Mouse (Mus musculus) lung, embryonic 15.5 days (tissue): Measurements from ENCODE around the gene Lrriq4. TPM values are rescaled to one million over a fixed set of nuclear protein-coding genes. Genes with fewer than 3 reads are reported as not detected.

Experiments
- ATAC-seq: fragments of 200-750 bp; cut with Nextera tagmentation; 2 replicates; pipeline ENCODE4 v1.8.0; 2017; ENCODE audit warnings: moderate number of reproducible peaks, borderline replicate concordance; ENCODE audit not compliant: low FRiP score, low TSS enrichment; ENCODE audit errors: extremely low read depth
- H3K27ac ChIP-seq: fragments of 300-500 bp; sonication (generic); 2 replicates; pipeline ENCODE4 v1.5.1; 2015; ENCODE audit warnings: moderate library complexity, mild to moderate bottlenecking, inconsistent platforms
- H3K27me3 ChIP-seq: fragments of 300-500 bp; sonication (generic); 2 replicates; pipeline ENCODE4 v1.6.1; 2015; ENCODE audit warnings: inconsistent platforms
- H3K36me3 ChIP-seq: fragments of 300-500 bp; sonication (generic); 2 replicates; pipeline ENCODE4 v1.6.1; 2015; ENCODE audit warnings: inconsistent platforms
- H3K4me1 ChIP-seq: fragments of 300-500 bp; sonication (generic); 2 replicates; pipeline ENCODE4 v1.6.1; 2015; ENCODE audit warnings: inconsistent platforms
- H3K4me2 ChIP-seq: fragments of 300-500 bp; sonication (generic); 2 replicates; pipeline ENCODE4 v1.6.1; 2015; ENCODE audit warnings: inconsistent platforms, mild to moderate bottlenecking, moderate library complexity
- H3K4me3 ChIP-seq: fragments of 300-500 bp; sonication (generic); 2 replicates; pipeline ENCODE4 v1.5.1; 2015; ENCODE audit warnings: mild to moderate bottlenecking, inconsistent platforms
- H3K9ac ChIP-seq: fragments of 300-500 bp; sonication (generic); 2 replicates; pipeline ENCODE4 v1.6.1; 2015; ENCODE audit warnings: inconsistent platforms
- H3K9me3 ChIP-seq: fragments of 300-500 bp; sonication (generic); 2 replicates; pipeline ENCODE4 v1.6.1; 2016; ENCODE audit warnings: inconsistent platforms
- WGBS: fragments of 180-500 bp; shearing (Covaris S2); methylation state at CpG from one replicate; pipeline ENCODE4 v1.1.7; 2015; 5-methylcytosine and 5-hydroxymethylcytosine counted together
- polyA plus RNA-seq: library from polyadenylated mRNA; unstranded; fragments of >200 nt; fragmentation: Nextera tagmentation; extraction: Ambion mirVana; gene quantifications from 2 replicates; pipeline ENCODE4 v1.2.1, GENCODE M21; 2015

Gene Lrriq4
- polyA plus RNA-seq: not detected in 2 replicates

- Histone ChIP-seq H3K9me3 (no peaks in the 10 kb centered on the region), H3K27me3 (peaks cover 5% of the 10 kb centered on the region; the same call in 1 of the 2 replicates), H3K4me3 (no peak within 1 kb of the TSS), H3K36me3 (no peaks in the 10 kb centered on the region), H3K4me2 (no peak within 1 kb of the TSS), H3K27ac (no peak within 1 kb of the TSS), H3K9ac (no peak within 1 kb of the TSS), H3K4me1 (peaks cover 7% of the 10 kb centered on the region; the same call in 1 of the 2 replicates)
- WGBS: 62% methylated on average over 2 of the region's 2 CpGs
- ATAC-seq: no peak
These were observed at the start of gene Lrriq4 for GRCm38 (mm10) chr3:30644207-30644606. Lrriq4 (plus strand) TSS chr3:30644507.

GRCm38 (mm10) chr3:30595111-30595832 is 49.0 kb upstream of the Lrriq4 start:
- no peaks in the 10 kb centered on the region; the same call in 1 of the 2 replicates for H3K27me3 ChIP-seq
- peak overlapping the region; percentile 83 for H3K4me2 ChIP-seq
- ATAC-seq: peak; percentile 62; the same call in 1 of the 2 replicates
- peak overlapping the region; percentile 68 for H3K4me3 ChIP-seq
- no peaks in the 10 kb centered on the region for H3K36me3 ChIP-seq
- H3K9me3 ChIP-seq: no peaks in the 10 kb centered on the region
- WGBS: under 1% methylated on average over 62 of the region's 62 CpGs
- H3K9ac ChIP-seq: peak overlapping the region; percentile 62
- no peak overlapping the region for H3K27ac ChIP-seq
- peaks cover 20% of the 10 kb centered on the region for H3K4me1 ChIP-seq

GRCm38 (mm10) chr3:30597271-30597670 is 47.0 kb upstream of the Lrriq4 start:
- 83% methylated on average over 7 of the region's 7 CpGs for WGBS
- no peak overlapping the region for H3K4me3 ChIP-seq
- H3K9ac ChIP-seq: no peak overlapping the region
- H3K27me3 ChIP-seq: no peaks in the 10 kb centered on the region; the same call in 1 of the 2 replicates
- H3K36me3 ChIP-seq: no peaks in the 10 kb centered on the region
- H3K9me3 ChIP-seq: no peaks in the 10 kb centered on the region
- no peak for ATAC-seq
- no peak overlapping the region for H3K27ac ChIP-seq
- no peak overlapping the region for H3K4me2 ChIP-seq
- peaks cover 20% of the 10 kb centered on the region for H3K4me1 ChIP-seq

GRCm38 (mm10) chr3:30599711-30600545 is 44.4 kb upstream of the Lrriq4 start, which contains the start of gene Actrt3:
Actrt3 (minus strand) TSS chr3:30599939.
- Histone ChIP-seq H3K4me3 (peak within 1 kb of the TSS; percentile 58), H3K36me3 (0 out of 2 replicates have a peak, but pooled peaks cover 4% of the 10 kb centered on the region), H3K9ac (0 out of 2 replicates have a peak within 1 kb of the TSS, but pooled peaks have one; percentile 8), H3K9me3 (no peaks in the 10 kb centered on the region), H3K4me1 (peaks cover 23% of the 10 kb centered on the region), H3K27ac (peak within 1 kb of the TSS; percentile 27; the same call in 1 of the 2 replicates), H3K4me2 (peak within 1 kb of the TSS; percentile 87), H3K27me3 (no peaks in the 10 kb centered on the region; the same call in 1 of the 2 replicates)
- no peak for ATAC-seq
- 1% methylated on average over 32 of the region's 32 CpGs for WGBS

- under 1% methylated on average over 14 of the region's 14 CpGs for WGBS
- H3K4me3 ChIP-seq: peak overlapping the region; percentile 58
- no peaks in the 10 kb centered on the region; the same call in 1 of the 2 replicates for H3K27me3 ChIP-seq
- 0 out of 2 replicates have a peak overlapping the region, but pooled peaks have one; percentile 8 for H3K9ac ChIP-seq
- H3K27ac ChIP-seq: peak overlapping the region; percentile 27; the same call in 1 of the 2 replicates
- H3K4me1 ChIP-seq: peaks cover 19% of the 10 kb centered on the region
- 0 out of 2 replicates have a peak, but pooled peaks have one; percentile 6 for ATAC-seq
- peaks cover 6% of the 10 kb centered on the region; the same call in 1 of the 2 replicates for H3K36me3 ChIP-seq
- H3K9me3 ChIP-seq: no peaks in the 10 kb centered on the region
- H3K4me2 ChIP-seq: peak overlapping the region; percentile 87
These were observed 43.6 kb upstream of the Lrriq4 start for GRCm38 (mm10) chr3:30600717-30601116.

GRCm38 (mm10) chr3:30601175-30601574 is 43.1 kb upstream of the Lrriq4 start:
- peaks cover 15% of the 10 kb centered on the region for H3K4me1 ChIP-seq
- no peak overlapping the region for H3K9ac ChIP-seq
- H3K27me3 ChIP-seq: no peaks in the 10 kb centered on the region; the same call in 1 of the 2 replicates
- no peaks in the 10 kb centered on the region for H3K9me3 ChIP-seq
- H3K27ac ChIP-seq: peak overlapping the region; percentile 62
- peak overlapping the region; percentile 58 for H3K4me3 ChIP-seq
- peaks cover 10% of the 10 kb centered on the region; the same call in 1 of the 2 replicates for H3K36me3 ChIP-seq
- peak overlapping the region; percentile 87 for H3K4me2 ChIP-seq
- ATAC-seq: peak; percentile 12; the same call in 1 of the 2 replicates
- WGBS: under 1% methylated on average over 17 of the region's 17 CpGs

GRCm38 (mm10) chr3:30601610-30602064 is 42.7 kb upstream of the Lrriq4 start:
- peak overlapping the region; percentile 58 for H3K4me3 ChIP-seq
- H3K4me2 ChIP-seq: peak overlapping the region; percentile 87
- WGBS: 1% methylated on average over 13 of the region's 13 CpGs
- peak overlapping the region; percentile 57; the same call in 1 of the 2 replicates for H3K9ac ChIP-seq
- ATAC-seq: no peak
- peak overlapping the region; percentile 91 for H3K27ac ChIP-seq
- H3K4me1 ChIP-seq: peaks cover 15% of the 10 kb centered on the region
- H3K9me3 ChIP-seq: no peaks in the 10 kb centered on the region
- peaks cover 10% of the 10 kb centered on the region; the same call in 1 of the 2 replicates for H3K36me3 ChIP-seq
- no peaks in the 10 kb centered on the region; the same call in 1 of the 2 replicates for H3K27me3 ChIP-seq

- Histone ChIP-seq H3K4me1 (peaks cover 15% of the 10 kb centered on the region), H3K27ac (peak within 1 kb of the TSS; percentile 91), H3K9ac (peak within 1 kb of the TSS; percentile 57), H3K27me3 (no peaks in the 10 kb centered on the region; the same call in 1 of the 2 replicates), H3K36me3 (peaks cover 13% of the 10 kb centered on the region; the same call in 1 of the 2 replicates), H3K9me3 (no peaks in the 10 kb centered on the region), H3K4me3 (peak within 1 kb of the TSS; percentile 58), H3K4me2 (peak within 1 kb of the TSS; percentile 87)
- ATAC-seq: peak; percentile 95
- under 1% methylated on average over 40 of the region's 40 CpGs for WGBS
These were observed 42.1 kb upstream of the Lrriq4 start, which contains the start of gene Mynn for GRCm38 (mm10) chr3:30602065-30602739. Mynn (plus strand) TSS chr3:30602065.

- H3K9ac ChIP-seq: peak overlapping the region; percentile 57
- peaks cover 15% of the 10 kb centered on the region for H3K4me1 ChIP-seq
- peak overlapping the region; percentile 58 for H3K4me3 ChIP-seq
- ATAC-seq: peak; percentile 53
- H3K9me3 ChIP-seq: no peaks in the 10 kb centered on the region
- H3K4me2 ChIP-seq: peak overlapping the region; percentile 87
- no peaks in the 10 kb centered on the region; the same call in 1 of the 2 replicates for H3K27me3 ChIP-seq
- under 1% methylated on average over 27 of the region's 27 CpGs for WGBS
- H3K27ac ChIP-seq: peak overlapping the region; percentile 91
- peaks cover 18% of the 10 kb centered on the region for H3K36me3 ChIP-seq
These were observed 41.6 kb upstream of the Lrriq4 start for GRCm38 (mm10) chr3:30602740-30603098.

GRCm38 (mm10) chr3:30603256-30603655 is 41.1 kb upstream of the Lrriq4 start:
- Histone ChIP-seq H3K36me3 (peaks cover 23% of the 10 kb centered on the region), H3K4me2 (peak overlapping the region; percentile 87), H3K4me1 (peaks cover 15% of the 10 kb centered on the region), H3K9ac (peak overlapping the region; percentile 57), H3K27me3 (no peaks in the 10 kb centered on the region; the same call in 1 of the 2 replicates), H3K4me3 (peak overlapping the region; percentile 58), H3K9me3 (no peaks in the 10 kb centered on the region), H3K27ac (no peak overlapping the region)
- no peak for ATAC-seq
- WGBS: 34% methylated on average over 10 of the region's 10 CpGs
